Mouse (Mus musculus): ENCODE results near the gene Kcnd2. TPM values are rescaled to one million over a fixed set of nuclear protein-coding genes. Genes with fewer than 3 reads are reported as not detected.
"Not testable (repeated sequence)": the region's sequence is repeated elsewhere in the genome, so short reads cannot be mapped to it uniquely, and the experiment has no call there.

The Kcnd2 gene
- total RNA-seq, 2 experiments from 2014 or later: 0.03 TPM; not detected in 1

DNA sequence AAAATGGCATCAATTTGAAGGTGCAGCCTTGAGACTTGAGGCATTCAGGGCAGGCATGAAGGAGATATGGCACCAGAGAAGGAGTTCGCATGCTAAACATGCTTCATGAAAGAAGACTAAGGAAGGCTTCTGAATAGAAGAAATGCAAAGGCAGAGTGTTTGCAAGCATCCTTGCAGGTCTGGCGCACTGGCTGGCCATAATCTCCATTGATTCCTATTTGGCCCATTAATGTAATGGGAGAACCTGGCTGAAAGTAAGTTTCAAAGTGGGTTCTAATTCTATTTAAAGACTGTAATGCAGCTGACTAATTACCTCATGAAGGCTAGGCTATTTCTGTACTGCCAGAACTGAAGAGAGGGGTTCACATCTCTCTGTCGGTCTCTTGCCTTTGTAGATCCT lies 94.9 kb downstream of the Kcnd2 start:
- no peak for TF ChIP-seq CTCF (IDR thresholded peaks at IDR 0.05)
- intact Hi-C loops (cut with DNase I): no loop called here
- Histone ChIP-seq H3K27ac (no peak overlapping the region), H3K4me3 (no peak overlapping the region)
- DNase-seq: no peak

DNA sequence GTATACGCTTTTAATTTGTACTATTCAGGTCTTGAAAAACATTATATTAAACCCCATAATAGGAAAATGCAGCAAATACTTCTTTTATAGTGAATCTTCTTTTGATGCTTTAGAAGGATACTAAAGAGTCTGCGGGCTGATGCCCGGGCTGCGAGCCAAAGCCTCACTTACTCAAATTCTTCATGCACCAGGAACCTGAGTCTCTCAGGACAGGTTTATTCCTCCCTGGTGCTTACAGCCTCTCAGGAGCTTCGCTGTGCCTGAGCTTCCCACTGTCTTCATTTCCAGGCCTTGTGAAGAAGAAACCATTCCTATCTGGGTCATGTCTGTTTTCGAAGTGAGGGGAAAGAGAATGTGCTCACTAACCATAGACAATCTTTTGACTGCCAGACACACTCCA lies 106.1 kb downstream of the Kcnd2 start:
- no peak for TF ChIP-seq CTCF (IDR thresholded peaks at IDR 0.05)
- H3K27ac ChIP-seq: no peak overlapping the region
- intact Hi-C loops (cut with DNase I): no loop called here

DNA sequence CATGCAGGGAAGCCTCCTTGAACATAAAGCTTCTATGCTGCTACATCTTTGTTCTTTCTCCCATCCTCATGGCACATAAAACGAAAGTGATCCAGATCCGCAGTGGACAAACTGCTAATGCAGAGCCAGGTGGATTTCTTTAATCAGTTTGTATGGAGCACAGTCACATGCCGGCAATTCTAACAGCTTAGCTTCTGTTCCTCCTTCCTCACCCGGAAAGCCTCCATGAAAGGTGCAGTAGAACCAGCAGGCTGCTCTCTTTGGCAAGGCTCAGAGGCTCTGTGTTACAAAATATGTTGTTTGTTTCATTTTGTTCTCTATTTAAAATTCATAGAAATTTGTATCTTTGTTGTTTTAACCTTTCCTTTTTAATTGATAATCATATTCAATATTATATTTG lies 106.9 kb downstream of the Kcnd2 start:
- DNase-seq: no peak
- no peak overlapping the region for H3K4me3 ChIP-seq
- intact Hi-C loops (cut with DNase I): no loop called here
- H3K27ac ChIP-seq: no peak overlapping the region
- no peak for TF ChIP-seq CTCF (IDR thresholded peaks at IDR 0.05)

More for the DNA sequence above, 106.1 kb downstream of the Kcnd2 start:
- no peak for DNase-seq
- no peak overlapping the region for H3K4me3 ChIP-seq

DNA sequence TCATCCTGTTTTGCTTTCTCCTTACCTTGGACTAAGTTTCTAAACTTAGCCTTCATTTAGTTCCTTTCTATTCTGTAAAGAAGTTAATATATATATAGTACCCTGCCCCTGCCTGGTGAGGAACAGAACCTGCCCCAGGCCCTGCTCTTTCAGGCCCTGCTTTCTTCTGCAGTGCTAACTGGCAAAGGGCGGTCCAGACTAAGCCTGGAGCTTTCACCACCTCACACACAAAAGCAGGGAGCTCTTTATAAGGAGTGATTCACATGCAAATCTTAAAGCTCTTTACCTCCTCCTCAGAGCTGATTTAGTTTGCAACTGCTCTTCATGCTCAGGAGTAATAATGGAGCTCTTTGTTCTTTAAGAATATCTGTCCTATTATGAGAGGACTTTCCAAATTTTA lies 109.9 kb downstream of the Kcnd2 start:
- intact Hi-C loops (cut with DNase I): no loop called here
- no peak for TF ChIP-seq CTCF (IDR thresholded peaks at IDR 0.05)
- Histone ChIP-seq H3K4me3 (no peak overlapping the region), H3K27ac (no peak overlapping the region)
- DNase-seq: no peak

DNA sequence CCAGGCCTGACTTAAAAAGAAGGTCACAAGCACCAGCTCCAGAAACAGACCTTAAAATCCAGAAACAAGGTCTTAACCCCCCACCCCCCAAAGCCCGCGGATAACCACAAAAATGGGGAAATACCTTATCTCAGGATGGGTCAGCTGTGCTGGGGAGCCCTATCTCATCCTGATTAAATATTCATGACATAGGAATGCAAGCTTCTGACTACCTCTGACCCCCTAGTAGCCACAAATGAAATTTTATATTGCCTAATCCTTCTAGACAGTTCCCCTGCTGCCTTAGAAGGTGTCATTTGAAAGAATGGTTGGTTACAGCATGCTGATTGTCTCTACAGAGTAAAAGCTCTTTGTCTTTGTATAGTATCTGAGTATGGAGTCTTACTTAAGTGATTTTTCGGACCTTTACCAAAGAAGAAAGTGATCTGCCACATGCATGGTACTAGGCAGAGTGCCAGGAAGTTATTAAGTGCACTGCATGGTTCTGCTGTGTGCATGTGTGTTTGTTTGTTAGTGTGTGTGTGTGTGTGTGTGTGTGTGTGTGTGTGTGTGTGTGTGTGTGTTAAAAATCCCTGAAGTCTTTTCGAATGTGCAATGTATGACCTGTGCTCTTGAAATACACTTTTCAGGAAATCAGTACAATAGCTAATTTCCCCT lies 111.9 kb downstream of the Kcnd2 start:
- no peak overlapping the region for H3K27ac ChIP-seq
- DNase-seq: no peak
- intact Hi-C loops (cut with DNase I): no loop called here
- H3K4me3 ChIP-seq: no peak overlapping the region
- no peak for TF ChIP-seq CTCF (IDR thresholded peaks at IDR 0.05)

DNA sequence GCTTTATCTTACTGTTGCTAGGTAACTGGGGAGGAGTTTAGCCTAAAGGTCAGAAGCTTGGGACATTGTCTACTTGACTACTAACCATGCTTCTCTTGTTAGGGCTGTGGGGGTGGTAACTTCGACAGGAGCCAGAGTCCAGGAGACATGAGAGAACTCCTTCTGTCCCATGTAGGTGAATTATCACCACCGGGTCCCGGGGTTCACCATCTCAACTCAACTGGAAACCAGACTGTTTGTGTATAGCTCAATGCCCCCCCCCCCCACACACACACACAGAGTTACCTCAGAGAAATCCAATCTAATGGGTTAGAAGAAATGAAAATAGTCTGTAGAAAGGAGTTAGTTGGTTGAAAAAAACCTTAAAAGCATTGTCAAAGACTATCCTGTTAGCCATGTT lies 170.0 kb downstream of the Kcnd2 start:
- DNase-seq; H3K27ac ChIP-seq; H3K4me3 ChIP-seq; intact Hi-C loops (cut with DNase I): not testable (repeated sequence)

DNA sequence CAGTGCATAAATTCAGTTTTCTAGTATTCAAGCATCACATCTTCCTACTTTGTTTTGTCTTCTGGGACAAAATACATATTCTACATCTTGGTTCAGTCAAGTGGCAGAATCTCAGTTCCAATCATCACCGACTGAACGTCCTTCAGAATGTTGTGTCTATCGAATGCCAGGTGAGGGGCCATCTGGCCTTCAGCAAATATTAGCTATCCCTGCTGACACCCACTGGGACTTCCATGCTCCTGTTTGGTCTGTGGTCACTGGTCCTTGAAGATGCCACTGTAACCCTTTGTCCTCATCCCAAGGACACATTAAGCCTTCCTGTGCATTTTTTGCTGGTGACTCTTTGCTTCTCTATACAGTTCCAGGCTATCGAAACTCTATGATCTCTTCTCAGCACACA lies 176.5 kb downstream of the Kcnd2 start:
- no peak overlapping the region for H3K27ac ChIP-seq
- no peak for TF ChIP-seq CTCF (IDR thresholded peaks at IDR 0.05)
- intact Hi-C loops (cut with DNase I): no loop called here
- H3K4me3 ChIP-seq: no peak overlapping the region
- no peak for DNase-seq

DNA sequence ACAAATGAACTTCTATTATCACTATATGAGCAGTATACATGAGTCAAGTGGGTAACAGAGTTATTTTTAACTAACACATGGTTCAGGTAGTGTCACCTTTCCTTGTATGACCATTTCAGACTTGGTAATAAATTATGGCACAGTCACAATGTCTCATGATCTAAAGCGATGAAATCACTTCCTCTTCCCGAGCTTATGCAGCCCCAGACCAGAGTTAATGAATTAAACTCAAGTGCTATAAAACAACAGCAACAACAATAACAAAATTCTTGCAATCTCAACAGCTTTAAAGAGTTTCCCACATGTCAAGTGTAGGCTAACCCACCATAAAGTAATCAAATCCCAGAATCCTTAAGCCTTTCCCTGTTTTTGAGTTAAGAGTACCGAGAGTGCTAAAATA lies 198.4 kb downstream of the Kcnd2 start:
- DNase-seq: no peak
- no peak for TF ChIP-seq CTCF (IDR thresholded peaks at IDR 0.05)
- H3K4me3 ChIP-seq: no peak overlapping the region
- intact Hi-C loops (cut with DNase I): no loop called here
- no peak overlapping the region for H3K27ac ChIP-seq

DNA sequence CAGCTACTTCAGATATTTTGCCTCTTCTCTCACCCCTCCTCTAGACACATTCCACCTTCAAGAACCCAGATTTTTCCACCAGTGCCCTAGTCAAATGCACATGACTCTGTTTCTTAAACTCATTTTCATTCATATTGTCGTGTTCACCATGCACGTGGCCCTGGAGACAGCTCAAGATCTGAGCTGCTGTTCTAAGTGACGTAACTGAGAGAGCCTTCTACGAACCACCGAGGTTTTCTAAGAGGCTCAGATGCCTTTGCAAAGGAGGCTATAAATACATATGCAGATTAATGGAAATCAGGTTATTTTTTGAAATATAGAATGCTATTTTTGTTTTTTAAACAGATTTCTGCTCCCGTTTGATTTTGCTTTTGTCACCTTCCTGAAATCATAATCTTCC lies 202.9 kb downstream of the Kcnd2 start:
- intact Hi-C loops (cut with DNase I): no loop called here
- Histone ChIP-seq H3K4me3 (no peak overlapping the region), H3K27ac (no peak overlapping the region)
- no peak for DNase-seq
- no peak for TF ChIP-seq CTCF (IDR thresholded peaks at IDR 0.05)

DNA sequence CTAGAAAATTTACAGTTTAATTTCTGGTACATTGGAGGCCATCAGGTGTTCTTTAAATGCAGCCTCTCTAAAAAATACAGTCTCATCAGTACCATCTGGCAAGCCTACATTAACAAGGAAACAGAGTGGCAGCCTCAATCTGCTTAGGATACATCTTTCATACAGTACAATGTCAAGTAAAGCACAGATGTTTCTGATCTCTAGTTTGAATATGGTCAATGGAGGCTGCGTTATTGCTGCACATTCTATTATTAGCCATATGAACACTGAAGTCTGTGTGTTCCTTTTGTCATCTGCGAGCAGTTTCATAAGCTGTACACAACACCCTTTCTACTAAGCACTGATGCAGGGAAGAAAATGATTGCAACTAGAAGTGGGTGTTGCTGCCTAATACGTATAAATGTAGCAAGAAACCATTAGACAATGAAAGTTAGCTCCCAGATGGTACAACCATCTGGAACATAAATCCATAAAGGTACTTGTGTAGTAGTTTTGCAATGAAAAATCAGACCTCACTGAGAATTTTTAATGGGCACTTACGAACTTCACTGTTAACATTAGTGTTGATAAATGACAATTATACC lies 209.0 kb downstream of the Kcnd2 start:
- Histone ChIP-seq H3K27ac (no peak overlapping the region), H3K4me3 (no peak overlapping the region)
- DNase-seq: no peak
- intact Hi-C loops (cut with DNase I): no loop called here
- TF ChIP-seq CTCF (IDR thresholded peaks at IDR 0.05): no peak

DNA sequence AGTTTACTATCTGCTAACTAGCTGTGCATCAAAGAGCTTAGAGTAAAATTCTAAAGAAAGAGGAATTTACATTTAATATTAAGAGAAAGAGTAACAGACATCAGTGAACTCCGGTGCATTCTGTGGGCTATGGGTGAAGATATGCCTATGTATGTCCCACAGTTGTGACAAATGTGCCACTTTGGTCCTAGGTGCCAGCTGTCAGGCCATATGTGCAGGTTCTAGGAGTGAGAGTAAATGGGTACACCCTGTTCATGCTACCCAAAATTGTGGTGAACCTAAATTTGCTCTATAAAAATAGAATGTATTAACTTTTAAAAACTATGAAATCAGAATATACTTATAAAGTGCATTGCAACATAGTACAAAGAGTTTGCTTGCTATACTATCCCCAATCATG lies 215.8 kb downstream of the Kcnd2 start:
- Histone ChIP-seq H3K4me3 (no peak overlapping the region), H3K27ac (no peak overlapping the region)
- TF ChIP-seq CTCF (IDR thresholded peaks at IDR 0.05): no peak
- intact Hi-C loops (cut with DNase I): no loop called here
- DNase-seq: no peak

DNA sequence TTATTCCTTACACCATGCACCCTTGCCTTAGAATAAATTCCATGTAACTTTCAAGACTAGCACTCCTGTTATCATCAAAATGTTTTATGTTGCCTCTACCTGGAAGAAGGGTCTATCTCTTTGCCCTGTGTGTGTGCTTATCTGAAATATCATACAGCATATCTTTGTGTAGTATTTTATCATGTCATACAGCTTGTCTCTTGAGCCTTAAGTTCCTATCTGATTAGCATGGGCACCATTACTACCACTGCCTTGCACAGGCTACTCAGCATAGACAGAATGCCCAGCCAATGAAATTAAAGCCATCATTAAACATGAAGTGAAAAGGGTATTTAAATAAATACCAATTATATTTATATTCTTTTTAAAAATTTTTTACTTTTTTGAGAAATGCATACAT lies 249.4 kb downstream of the Kcnd2 start:
- no peak for TF ChIP-seq CTCF (IDR thresholded peaks at IDR 0.05)
- intact Hi-C loops (cut with DNase I): no loop called here
- H3K4me3 ChIP-seq: no peak overlapping the region
- no peak for DNase-seq
- no peak overlapping the region for H3K27ac ChIP-seq

DNA sequence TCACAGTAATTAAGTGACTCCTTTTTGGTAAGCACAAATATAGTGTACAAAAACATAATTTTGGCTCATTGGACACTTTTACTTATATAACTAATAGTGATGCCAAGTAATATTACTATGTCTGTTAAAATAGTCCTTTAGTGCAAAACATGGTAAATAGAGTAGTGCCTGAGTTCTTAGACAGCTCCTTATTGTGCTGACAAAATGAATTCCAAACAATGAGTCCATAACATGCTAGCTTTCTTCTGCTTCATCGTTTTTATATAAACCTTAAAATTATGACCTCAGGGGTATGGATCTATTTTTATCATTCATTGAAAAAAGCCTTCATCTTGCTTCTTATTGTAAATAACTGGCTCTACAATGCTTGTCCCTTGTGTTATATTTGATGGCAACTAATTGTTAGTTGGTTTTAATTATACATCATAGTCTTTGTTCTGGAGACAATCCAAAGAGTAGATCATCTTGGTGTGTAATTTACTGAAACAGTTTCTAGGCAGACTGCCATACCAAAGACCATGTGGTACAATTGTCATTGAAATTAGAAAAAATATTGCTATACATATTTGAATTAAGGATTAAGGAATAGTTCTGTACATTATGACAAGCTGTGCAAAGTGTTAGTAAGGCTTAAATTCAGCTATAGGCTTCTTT lies 256.7 kb downstream of the Kcnd2 start:
- H3K4me3 ChIP-seq: no peak overlapping the region
- intact Hi-C loops (cut with DNase I): no loop called here

DNA sequence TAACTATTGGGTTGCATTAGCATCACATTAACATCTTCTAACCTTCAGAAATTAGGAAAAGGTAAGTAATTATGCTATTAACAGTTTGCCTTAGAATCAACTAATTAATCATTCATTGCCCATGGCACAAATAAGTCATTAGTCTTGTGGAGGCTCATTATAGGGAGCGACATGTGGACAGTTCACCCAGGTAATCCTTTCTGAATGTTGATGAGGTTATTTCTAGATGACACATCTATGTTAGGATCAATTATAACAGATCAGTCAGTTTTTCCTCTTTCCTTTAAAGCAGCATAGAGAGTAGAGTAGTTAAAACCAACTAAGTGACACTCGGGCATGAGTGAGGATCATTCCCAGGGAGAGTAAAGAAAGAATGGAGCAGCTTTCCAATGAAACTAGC lies 267.4 kb downstream of the Kcnd2 start:
- no peak overlapping the region for H3K27ac ChIP-seq

More for the DNA sequence above, 256.7 kb downstream of the Kcnd2 start:
- no peak overlapping the region for H3K27ac ChIP-seq
- no peak for TF ChIP-seq CTCF (IDR thresholded peaks at IDR 0.05)
- DNase-seq: no peak

More for the DNA sequence above, 267.4 kb downstream of the Kcnd2 start:
- H3K4me3 ChIP-seq: no peak overlapping the region
- intact Hi-C loops (cut with DNase I): no loop called here
- TF ChIP-seq CTCF (IDR thresholded peaks at IDR 0.05): no peak
- DNase-seq: no peak

Data from gastrocnemius, adult 2 months (tissue).